Mouse (Mus musculus): ENCODE measurements around the gene Adora2b.
A peak's percentile ranks its signal among the peaks of the same experiment; 100 is the strongest.
"Not testable (repeated sequence)": the region's sequence is repeated elsewhere in the genome, so short reads cannot be mapped to it uniquely, and the experiment has no call there.

The Adora2b gene

GRCm38 (mm10) chr11:62264018-62264417 lies 15.2 kb downstream of the Adora2b start:
- DNase-seq = no peak

GRCm38 (mm10) chr11:62265642-62266041 lies 16.9 kb downstream of the Adora2b start:
- DNase-seq = no peak

GRCm38 (mm10) chr11:62266466-62267214 lies 17.9 kb downstream of the Adora2b start:
- DNase-seq = no peak

GRCm38 (mm10) chr11:62268381-62268780 lies 19.6 kb downstream of the Adora2b start:
- no peak for DNase-seq

- DNase-seq = no peak
Measured at GRCm38 (mm10) chr11:62269097-62269496, 20.3 kb downstream of the Adora2b start.

- DNase-seq = no peak
Measured at GRCm38 (mm10) chr11:62270851-62271250, 22.1 kb downstream of the Adora2b start.

GRCm38 (mm10) chr11:62277086-62277485 lies 28.3 kb downstream of the Adora2b start:
- DNase-seq = no peak

GRCm38 (mm10) chr11:62278027-62278426 lies 29.2 kb downstream of the Adora2b start:
- DNase-seq = no peak

- DNase-seq = peak; percentile 99
Measured at GRCm38 (mm10) chr11:62280675-62281600, 32.2 kb downstream of the Adora2b start, which contains the start of the genes Zswim7 and Ttc19. Gene Zswim7, minus strand, starts transcription at chr11:62281375. Gene Ttc19, plus strand, starts transcription at chr11:62281473.

GRCm38 (mm10) chr11:62281601-62281997 lies 32.8 kb downstream of the Adora2b start:
- DNase-seq = no peak

GRCm38 (mm10) chr11:62284020-62284419 lies 35.2 kb downstream of the Adora2b start:
- not testable (repeated sequence) for DNase-seq

GRCm38 (mm10) chr11:62285020-62285419 lies 36.2 kb downstream of the Adora2b start:
- no peak for DNase-seq

GRCm38 (mm10) chr11:62287700-62288099 lies 38.9 kb downstream of the Adora2b start:
- DNase-seq = peak; percentile 56

GRCm38 (mm10) chr11:62294121-62294520 lies 45.3 kb downstream of the Adora2b start:
- DNase-seq = no peak

GRCm38 (mm10) chr11:62298883-62299282 lies 50.1 kb downstream of the Adora2b start:
- peak; percentile 71 for DNase-seq

- DNase-seq = no peak
Measured at GRCm38 (mm10) chr11:62305866-62306265, 57.1 kb downstream of the Adora2b start.

GRCm38 (mm10) chr11:62309296-62309695 lies 60.5 kb downstream of the Adora2b start:
- no peak for DNase-seq

GRCm38 (mm10) chr11:62314984-62315383 lies 66.2 kb downstream of the Adora2b start:
- peak; percentile 21 for DNase-seq
